Mouse (Mus musculus) bone marrow macrophage, adult 2 months (primary cell): ENCODE measurements around the gene Gzmm. TPM values are rescaled to one million over a fixed set of nuclear protein-coding genes. Genes with fewer than 3 reads are reported as not detected.

Experiments
- H3K27ac ChIP-seq: 2 replicates; pipeline ENCODE4 v1.5.1; 2012; ENCODE audit warnings: low read depth, low read length; ENCODE audit not compliant: insufficient read depth
- H3K4me1 ChIP-seq: 2 replicates; pipeline ENCODE4 v1.6.1; 2012; ENCODE audit warnings: low read length; ENCODE audit not compliant: control insufficient read depth, insufficient read depth
- H3K4me3 ChIP-seq: 2 replicates; pipeline ENCODE4 v1.5.1; 2012; ENCODE audit warnings: mild to moderate bottlenecking, low read length, moderate library complexity; ENCODE audit not compliant: insufficient read depth
- CTCF ChIP-seq: IDR thresholded peaks from 2 replicates; pipeline ENCODE4 v1.5.1; 2012; ENCODE audit warnings: low read depth, mild to moderate bottlenecking, low read length, moderate library complexity
- POLR2A ChIP-seq: IDR thresholded peaks from 2 replicates; pipeline ENCODE4 v1.6.1; 2012; ENCODE audit warnings: mild to moderate bottlenecking, low read depth, low read length, borderline replicate concordance
- polyA plus RNA-seq: library from polyadenylated mRNA; stranded (reverse); fragments of >200 nt; gene quantifications from 2 replicates; pipeline ENCODE4 v1.2.4, GENCODE M21; 2012; ENCODE audit not compliant: missing spikeins, insufficient read depth, insufficient read length

Gene Gzmm
- polyA plus RNA-seq, 1 experiment = not detected

DNA sequence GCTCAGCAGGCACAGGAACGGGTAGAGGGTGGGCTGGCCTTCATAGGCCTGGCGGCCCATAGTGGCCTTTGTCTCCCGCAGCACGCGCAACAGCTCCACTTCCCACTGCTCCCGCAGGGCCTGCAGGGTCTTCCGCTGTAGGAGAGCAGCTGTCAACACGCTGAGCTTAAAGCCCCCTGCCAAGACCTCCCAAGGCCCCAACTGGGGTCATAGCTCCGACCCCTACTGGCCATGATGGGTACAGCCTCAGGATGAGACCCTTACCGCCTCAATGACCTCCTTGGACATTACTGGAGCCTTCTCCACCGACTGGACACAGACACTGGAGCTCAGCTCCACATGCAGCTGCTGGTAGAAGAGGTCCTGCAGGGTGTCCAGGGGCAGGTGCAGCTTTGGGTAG is 52.0 kb downstream of the Gzmm start:
- Histone ChIP-seq H3K4me1 (peaks cover 7% of the 10 kb centered on the region), H3K4me3 (no peak overlapping the region), H3K27ac (no peak overlapping the region)
- no peak for TF ChIP-seq CTCF
- TF ChIP-seq POLR2A = no peak

- TF ChIP-seq POLR2A = no peak
- no peak for TF ChIP-seq CTCF
- no peak overlapping the region for H3K4me3 ChIP-seq
- H3K4me1 ChIP-seq = peaks cover 12% of the 10 kb centered on the region
- no peak overlapping the region for H3K27ac ChIP-seq
These were observed 54.3 kb downstream of the Gzmm start for GRCm38 (mm10) chr10:79743161-79743560.

DNA sequence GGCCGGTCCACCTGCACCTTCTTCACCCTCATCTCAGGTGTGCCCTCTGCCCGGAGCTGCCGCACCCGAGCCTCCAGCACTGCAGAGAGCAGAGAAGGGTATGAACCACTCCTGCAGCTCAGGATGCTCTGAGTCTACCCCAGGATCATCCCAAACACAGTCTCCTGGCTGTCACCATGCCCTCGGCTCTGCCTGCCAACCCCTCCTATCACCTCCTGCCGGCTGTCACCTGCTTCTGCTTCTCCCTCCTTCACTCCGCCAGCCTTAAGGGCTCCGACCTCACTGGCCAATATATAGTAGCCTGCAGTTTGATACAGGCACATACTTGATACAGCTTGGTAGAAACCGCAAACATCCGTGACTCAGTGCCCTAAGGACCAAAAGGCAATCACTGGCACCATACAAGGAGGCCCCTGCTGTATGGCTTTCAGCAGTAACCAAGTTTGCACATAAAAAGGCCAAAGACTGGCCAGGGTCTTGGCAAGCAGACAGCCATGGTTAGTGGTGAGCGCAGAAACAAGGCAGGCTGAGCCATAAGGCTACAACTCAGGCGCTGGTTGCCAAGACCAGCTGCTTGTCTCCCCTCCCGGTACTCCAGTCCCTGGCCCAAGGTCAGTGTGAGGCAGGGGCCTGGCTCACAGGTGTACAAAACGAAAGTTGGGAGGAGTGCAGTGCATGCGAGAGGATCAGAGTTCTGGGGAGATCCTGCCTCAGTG is 55.0 kb downstream of the Gzmm start:
- H3K4me1 ChIP-seq = peaks cover 12% of the 10 kb centered on the region
- TF ChIP-seq CTCF = no peak
- TF ChIP-seq POLR2A = no peak
- no peak overlapping the region for H3K4me3 ChIP-seq
- no peak overlapping the region for H3K27ac ChIP-seq

Other genes with a start within 250 kb of the Gzmm start
- not detected in 2 replicates for gene Vmn2r83, start 220.3 kb upstream of the Gzmm start, polyA plus RNA-seq
- 16.9 and 21.1 TPM in 2 replicates for gene Plpp2, start 155.2 kb upstream of the Gzmm start, polyA plus RNA-seq
- gene Mier2, start 133.8 kb upstream of the Gzmm start, polyA plus RNA-seq = 32.1 and 35.1 TPM in 2 replicates
- not detected in 2 replicates for gene Theg, start 101.7 kb upstream of the Gzmm start, polyA plus RNA-seq
- gene C2cd4c, start 75.0 kb upstream of the Gzmm start, polyA plus RNA-seq = 0.29 TPM in 1 of 2 replicates, not detected in the other
- 0.40 and 0.71 TPM in 2 replicates for gene Shc2, start 51.1 kb upstream of the Gzmm start, polyA plus RNA-seq
- gene Odf3l2, start 43.3 kb upstream of the Gzmm start, polyA plus RNA-seq = not detected in 2 replicates
- gene Madcam1, start 24.5 kb upstream of the Gzmm start, polyA plus RNA-seq = not detected in 2 replicates
- gene Tpgs1, start 19.7 kb upstream of the Gzmm start, polyA plus RNA-seq = 32.7 and 36.2 TPM in 2 replicates
- gene Cdc34, start 6.8 kb upstream of the Gzmm start, polyA plus RNA-seq = 74.9 and 77.1 TPM in 2 replicates
- gene Bsg, start 15.5 kb downstream of the Gzmm start, polyA plus RNA-seq = 300 and 307 TPM in 2 replicates
- gene Hcn2, start 27.6 kb downstream of the Gzmm start, polyA plus RNA-seq = 0.86 and 1.3 TPM in 2 replicates
- 18.8 and 19.8 TPM in 2 replicates for gene Polrmt, start 57.6 kb downstream of the Gzmm start, polyA plus RNA-seq
- not detected in 2 replicates for gene Fgf22, start 66.1 kb downstream of the Gzmm start, polyA plus RNA-seq
- 23.3 and 27.6 TPM in 2 replicates for gene Rnf126, start 77.9 kb downstream of the Gzmm start, polyA plus RNA-seq
- gene Fstl3, start 88.3 kb downstream of the Gzmm start, polyA plus RNA-seq = 1.0 and 1.1 TPM in 2 replicates
- gene Prss57, start 101.9 kb downstream of the Gzmm start, polyA plus RNA-seq = not detected in 2 replicates
- gene Palm, start 104.6 kb downstream of the Gzmm start, polyA plus RNA-seq = 2.9 and 3.4 TPM in 2 replicates
- 0.91 TPM in 1 of 2 replicates, not detected in the other for gene Misp, start 132.0 kb downstream of the Gzmm start, polyA plus RNA-seq
- 129 and 141 TPM in 2 replicates for gene Ptbp1, start 165.4 kb downstream of the Gzmm start, polyA plus RNA-seq
- not detected in 2 replicates for gene Prtn3, start 185.5 kb downstream of the Gzmm start, polyA plus RNA-seq
- not detected in 2 replicates for gene Plppr3, start 185.6 kb downstream of the Gzmm start, polyA plus RNA-seq
- 0.75 TPM in 1 of 2 replicates, not detected in the other for gene Elane, start 197.2 kb downstream of the Gzmm start, polyA plus RNA-seq
- 1.3 TPM in 1 of 2 replicates, not detected in the other for gene Cfd, start 201.8 kb downstream of the Gzmm start, polyA plus RNA-seq
- gene Med16, start 219.9 kb downstream of the Gzmm start, polyA plus RNA-seq = 14.6 and 19.3 TPM in 2 replicates
- gene Gm26602, start 221.8 kb downstream of the Gzmm start, polyA plus RNA-seq = not detected in 2 replicates
- 0.67 and 0.71 TPM in 2 replicates for gene Kiss1r, start 228.0 kb downstream of the Gzmm start, polyA plus RNA-seq
- 87.2 and 90.4 TPM in 2 replicates for gene R3hdm4, start 232.2 kb downstream of the Gzmm start, polyA plus RNA-seq
- gene Arid3a, start 238.0 kb downstream of the Gzmm start, polyA plus RNA-seq = 15.4 and 17.8 TPM in 2 replicates